Mouse (Mus musculus) heart, embryonic 11.5 days (tissue): ENCODE results near the gene Amotl1. TPM values are rescaled to one million over a fixed set of nuclear protein-coding genes. Genes with fewer than 3 reads are reported as not detected.
"Not testable (repeated sequence)": the region's sequence is repeated elsewhere in the genome, so short reads cannot be mapped to it uniquely, and the experiment has no call there.

ENCODE experiments used
- ATAC-seq: fragments of 200-750 bp; cut with Nextera tagmentation; replicated peaks from 2 replicates; pipeline ENCODE4 v1.8.0; 2017; ENCODE audit warnings: moderate library complexity; ENCODE audit not compliant: insufficient number of reproducible peaks, low FRiP score, low TSS enrichment
- H3K27ac ChIP-seq: fragments of 300-500 bp; sonication (generic); 2 replicates; pipeline ENCODE4 v1.5.1; 2014; ENCODE audit warnings: mild to moderate bottlenecking, low read depth, low read length
- H3K27me3 ChIP-seq: fragments of 300-500 bp; sonication (generic); 2 replicates; pipeline ENCODE4 v1.6.1; 2014; ENCODE audit warnings: mild to moderate bottlenecking, low read length, mixed read lengths; ENCODE audit not compliant: control insufficient read depth, insufficient read depth
- H3K36me3 ChIP-seq: fragments of 300-500 bp; sonication (generic); 2 replicates; pipeline ENCODE4 v1.6.1; 2014; ENCODE audit warnings: mild to moderate bottlenecking, low read length, moderate library complexity, mixed read lengths; ENCODE audit not compliant: control insufficient read depth, insufficient read depth
- H3K4me1 ChIP-seq: fragments of 300-500 bp; sonication (generic); 2 replicates; pipeline ENCODE4 v1.6.1; 2014; ENCODE audit warnings: low read length; ENCODE audit not compliant: control insufficient read depth, insufficient read depth
- H3K4me2 ChIP-seq: fragments of 300-500 bp; sonication (generic); 2 replicates; pipeline ENCODE4 v1.6.1; 2014; ENCODE audit warnings: mild to moderate bottlenecking, moderate library complexity
- H3K4me3 ChIP-seq: fragments of 300-500 bp; sonication (generic); 2 replicates; pipeline ENCODE4 v1.5.1; 2014; ENCODE audit warnings: low read depth, low read length
- H3K9ac ChIP-seq: fragments of 300-500 bp; sonication (generic); 2 replicates; pipeline ENCODE4 v1.6.1; 2014; ENCODE audit warnings: mild to moderate bottlenecking, low read depth, low read length, moderate library complexity
- H3K9me3 ChIP-seq: fragments of 300-500 bp; sonication (generic); replicated peaks from 2 replicates; pipeline ENCODE4 v1.6.1; 2016; ENCODE audit warnings: low read length; ENCODE audit not compliant: control insufficient read depth
- WGBS: fragments of 180-500 bp; shearing (Covaris S2); extraction: QIAGEN DNeasy Blood & Tissue Kit; methylation state at CpG from one replicate; pipeline ENCODE4 v1.1.7; 2014; ENCODE audit not compliant: insufficient replicate concordance; 5-methylcytosine and 5-hydroxymethylcytosine counted together
- polyA plus RNA-seq: library from polyadenylated mRNA; unstranded; fragments of >200 nt; fragmentation: Nextera tagmentation; extraction: Ambion mirVana; gene quantifications from 2 replicates; pipeline ENCODE4 v1.2.1, GENCODE M21; 2014

Gene Amotl1
- polyA plus RNA-seq, 1 experiment from 2014 or later: 23.8 TPM

GRCm38 (mm10) chr9:14671965-14672364 lies 27.1 kb upstream of the Amotl1 start:
- H3K9me3 ChIP-seq, ATAC-seq, H3K9ac ChIP-seq, H3K4me2 ChIP-seq, H3K4me3 ChIP-seq, H3K27me3 ChIP-seq, H3K27ac ChIP-seq, H3K36me3 ChIP-seq: not testable (repeated sequence)
- H3K4me1 ChIP-seq: peaks cover 20% of the 10 kb centered on the region
- WGBS: 58% methylated on average over 5 of the region's 5 CpGs

GRCm38 (mm10) chr9:14668382-14668781 lies 23.5 kb upstream of the Amotl1 start:
- no peak overlapping the region for H3K27ac ChIP-seq
- H3K36me3 ChIP-seq: no peaks in the 10 kb centered on the region
- 71% methylated on average over 3 of the region's 3 CpGs for WGBS
- no peaks in the 10 kb centered on the region for H3K9me3 ChIP-seq
- H3K4me3 ChIP-seq: no peak overlapping the region
- no peak overlapping the region for H3K4me2 ChIP-seq
- no peaks in the 10 kb centered on the region for H3K27me3 ChIP-seq
- no peak for ATAC-seq
- H3K4me1 ChIP-seq: peaks cover 6% of the 10 kb centered on the region
- no peak overlapping the region for H3K9ac ChIP-seq

GRCm38 (mm10) chr9:14666071-14666470 lies 21.2 kb upstream of the Amotl1 start:
- Histone ChIP-seq H3K9ac (no peak overlapping the region), H3K9me3 (no peaks in the 10 kb centered on the region), H3K4me2 (no peak overlapping the region), H3K27ac (no peak overlapping the region), H3K4me1 (peaks cover 13% of the 10 kb centered on the region), H3K4me3 (no peak overlapping the region), H3K27me3 (no peaks in the 10 kb centered on the region), H3K36me3 (no peaks in the 10 kb centered on the region)
- ATAC-seq: no peak
- 66% methylated on average over 3 of the region's 3 CpGs for WGBS

- 84% methylated on average over 2 of the region's 2 CpGs for WGBS
- Histone ChIP-seq H3K36me3 (no peaks in the 10 kb centered on the region), H3K9me3 (no peaks in the 10 kb centered on the region), H3K4me3 (no peak overlapping the region), H3K27me3 (no peaks in the 10 kb centered on the region), H3K4me2 (no peak overlapping the region), H3K27ac (no peak overlapping the region), H3K9ac (no peak overlapping the region), H3K4me1 (peaks cover 19% of the 10 kb centered on the region)
- ATAC-seq: no peak
Observed at GRCm38 (mm10) chr9:14663591-14663990, 18.7 kb upstream of the Amotl1 start.

DNA sequence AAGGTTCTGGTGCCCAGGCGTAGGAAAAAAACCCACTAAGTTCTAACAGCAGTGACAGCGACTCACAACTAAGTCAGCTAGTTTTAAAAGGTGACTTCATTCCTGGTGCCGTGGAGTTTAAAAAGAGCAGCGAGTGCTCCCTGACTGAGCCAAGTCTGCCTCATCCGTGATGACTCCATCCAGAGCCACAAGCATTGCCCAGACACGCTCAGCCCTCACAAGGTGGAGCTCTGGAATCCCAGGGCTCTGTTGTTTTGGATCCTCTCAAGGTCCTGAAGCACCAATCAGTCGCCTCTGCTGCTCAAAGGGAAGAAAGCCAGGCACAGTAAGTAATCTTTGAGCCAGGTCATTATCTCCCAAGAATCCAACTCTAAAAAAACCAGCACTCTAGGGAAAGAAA lies 18.0 kb upstream of the Amotl1 start:
- Histone ChIP-seq H3K27me3 (no peaks in the 10 kb centered on the region), H3K4me2 (no peak overlapping the region), H3K9ac (no peak overlapping the region), H3K36me3 (no peaks in the 10 kb centered on the region), H3K9me3 (no peaks in the 10 kb centered on the region), H3K27ac (no peak overlapping the region), H3K4me3 (no peak overlapping the region), H3K4me1 (peaks cover 19% of the 10 kb centered on the region)
- WGBS: 56% methylated on average over 7 of the region's 7 CpGs
- no peak for ATAC-seq

GRCm38 (mm10) chr9:14662138-14662537 lies 17.3 kb upstream of the Amotl1 start:
- H3K36me3 ChIP-seq: no peaks in the 10 kb centered on the region
- 79% methylated on average over 9 of the region's 9 CpGs for WGBS
- H3K9ac ChIP-seq: no peak overlapping the region
- no peak overlapping the region for H3K4me2 ChIP-seq
- no peaks in the 10 kb centered on the region for H3K9me3 ChIP-seq
- H3K4me1 ChIP-seq: peaks cover 19% of the 10 kb centered on the region
- no peak overlapping the region for H3K27ac ChIP-seq
- no peak for ATAC-seq
- no peak overlapping the region for H3K4me3 ChIP-seq
- no peaks in the 10 kb centered on the region for H3K27me3 ChIP-seq

- Histone ChIP-seq H3K36me3 (no peaks in the 10 kb centered on the region), H3K27ac (no peak overlapping the region), H3K4me1 (peaks cover 10% of the 10 kb centered on the region; the same call in 1 of the 2 replicates), H3K9ac (no peak overlapping the region), H3K9me3 (no peaks in the 10 kb centered on the region), H3K27me3 (no peaks in the 10 kb centered on the region), H3K4me2 (no peak overlapping the region), H3K4me3 (no peak overlapping the region)
- 49% methylated on average over 2 of the region's 2 CpGs for WGBS
- no peak for ATAC-seq
Observed at GRCm38 (mm10) chr9:14657926-14658325, 13.1 kb upstream of the Amotl1 start.

- no peak overlapping the region for H3K27ac ChIP-seq
- H3K36me3 ChIP-seq: no peaks in the 10 kb centered on the region
- H3K4me3 ChIP-seq: no peak overlapping the region
- no peak for ATAC-seq
- H3K4me2 ChIP-seq: no peak overlapping the region
- H3K9ac ChIP-seq: no peak overlapping the region
- H3K27me3 ChIP-seq: no peaks in the 10 kb centered on the region
- 71% methylated on average over 2 of the region's 2 CpGs for WGBS
- no peaks in the 10 kb centered on the region for H3K9me3 ChIP-seq
- H3K4me1 ChIP-seq: no peaks in the 10 kb centered on the region
Observed at GRCm38 (mm10) chr9:14654010-14654409, 9.2 kb upstream of the Amotl1 start.

GRCm38 (mm10) chr9:14652761-14653160 lies 7.9 kb upstream of the Amotl1 start:
- H3K36me3 ChIP-seq: no peaks in the 10 kb centered on the region
- no peaks in the 10 kb centered on the region for H3K4me1 ChIP-seq
- no peak overlapping the region for H3K4me3 ChIP-seq
- H3K4me2 ChIP-seq: no peak overlapping the region
- WGBS: 48% methylated on average over 1 of the region's 1 CpGs
- H3K9ac ChIP-seq: no peak overlapping the region
- H3K27me3 ChIP-seq: no peaks in the 10 kb centered on the region
- ATAC-seq: no peak
- no peaks in the 10 kb centered on the region for H3K9me3 ChIP-seq
- no peak overlapping the region; the same call in 1 of the 2 replicates for H3K27ac ChIP-seq
